Mouse (Mus musculus) left cerebral cortex, postnatal 4 days (tissue): ENCODE measurements around the gene Gsg1. TPM values are rescaled to one million over a fixed set of nuclear protein-coding genes. Genes with fewer than 3 reads are reported as not detected.

Source experiments
- DNase-seq: peaks from one replicate; pipeline ENCODE4 v3.0.0-alpha.2; 2022
- intact Hi-C: fragments of 180-260 bp; cut with DNase I; formaldehyde crosslinking; loops from one replicate; pipeline ENCODE4 v1.15.1; 2025
- total RNA-seq, 2 experiments: library from RNA; stranded (reverse); gene quantifications; 2 replicates each; pipeline ENCODE4 v1.2.3; 2021

Gene Gsg1
- not detected for total RNA-seq

DNA sequence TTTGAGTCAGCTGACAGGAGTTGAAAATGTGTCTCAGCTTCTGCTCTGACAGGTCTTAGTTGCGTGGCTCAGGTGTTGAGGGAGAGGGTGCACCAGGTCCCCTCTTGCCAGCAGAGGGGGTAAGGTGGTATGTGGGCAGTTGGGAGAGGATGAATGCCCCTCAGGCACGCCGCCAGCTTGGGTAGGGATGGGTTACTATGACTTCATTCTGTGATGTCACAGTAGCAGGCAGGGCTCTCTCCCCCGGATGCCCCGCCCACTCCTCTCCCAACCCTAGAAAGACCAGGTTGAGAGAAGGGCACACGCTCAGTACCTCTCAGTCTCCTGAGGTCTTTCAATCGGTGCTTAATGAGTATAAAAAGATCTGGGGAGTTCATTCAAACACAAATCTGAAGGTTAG, at the start of gene Gsg1:
Gene Gsg1, minus strand, starts transcription at position 199 of the 400 bp plus-strand sequence.
- DNase-seq = no peak
- intact Hi-C loops = no loop called here

DNA sequence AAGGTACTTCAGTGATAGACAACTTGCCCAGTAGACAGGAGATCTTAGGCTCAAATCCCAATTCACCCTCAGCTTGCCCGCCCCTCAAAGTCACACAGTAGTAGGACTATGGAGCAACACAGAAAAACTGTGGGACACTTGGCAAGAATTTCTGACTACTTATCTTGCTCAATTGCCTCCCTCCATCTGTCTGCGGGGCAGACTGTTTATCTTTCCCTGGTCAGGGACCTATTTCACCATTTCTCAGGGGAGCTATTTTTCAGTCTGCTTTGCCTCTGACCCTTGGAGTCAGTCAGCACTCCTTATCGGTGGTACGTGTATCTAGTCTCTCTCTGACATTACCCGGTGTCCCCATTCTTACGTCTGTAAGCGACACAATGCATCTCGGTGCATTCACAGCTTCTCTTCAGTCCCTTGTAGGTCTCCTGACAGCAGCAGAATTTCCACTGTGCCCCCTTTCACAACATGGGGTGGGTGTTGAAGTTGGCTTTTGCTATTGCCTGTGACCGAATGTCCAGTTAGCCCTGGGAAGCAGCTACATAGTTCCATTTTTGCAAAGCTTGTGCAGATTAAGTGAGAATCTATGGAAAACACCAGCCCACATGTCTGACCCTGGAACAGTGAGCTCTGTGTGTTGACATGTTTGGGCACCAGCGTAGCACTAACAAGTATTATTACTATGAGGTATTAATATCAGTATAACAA, 48.4 kb upstream of the Gsg1 start:
- no peak for DNase-seq
- intact Hi-C loops = no loop called here

DNA sequence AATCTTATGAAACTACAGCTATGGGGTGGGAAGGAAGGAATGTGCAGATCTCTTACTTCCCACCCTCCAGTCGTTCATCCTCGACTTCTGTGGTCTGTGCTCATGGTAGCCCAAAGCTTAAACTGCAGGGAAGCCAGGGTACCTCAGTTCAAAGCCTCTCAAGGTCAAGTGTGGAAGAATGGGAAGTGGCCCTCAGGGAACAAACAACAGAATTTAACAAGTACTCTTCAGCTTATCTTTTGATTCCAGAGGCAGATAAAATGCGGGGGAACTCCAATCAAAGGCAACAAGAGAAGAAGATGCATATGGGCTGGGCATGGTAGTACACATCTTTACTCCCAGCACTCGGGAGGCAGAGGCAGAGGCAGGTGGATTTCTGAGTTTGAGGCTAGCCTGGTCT, 46.3 kb upstream of the Gsg1 start:
- intact Hi-C loops = no loop called here
- DNase-seq = no peak

DNA sequence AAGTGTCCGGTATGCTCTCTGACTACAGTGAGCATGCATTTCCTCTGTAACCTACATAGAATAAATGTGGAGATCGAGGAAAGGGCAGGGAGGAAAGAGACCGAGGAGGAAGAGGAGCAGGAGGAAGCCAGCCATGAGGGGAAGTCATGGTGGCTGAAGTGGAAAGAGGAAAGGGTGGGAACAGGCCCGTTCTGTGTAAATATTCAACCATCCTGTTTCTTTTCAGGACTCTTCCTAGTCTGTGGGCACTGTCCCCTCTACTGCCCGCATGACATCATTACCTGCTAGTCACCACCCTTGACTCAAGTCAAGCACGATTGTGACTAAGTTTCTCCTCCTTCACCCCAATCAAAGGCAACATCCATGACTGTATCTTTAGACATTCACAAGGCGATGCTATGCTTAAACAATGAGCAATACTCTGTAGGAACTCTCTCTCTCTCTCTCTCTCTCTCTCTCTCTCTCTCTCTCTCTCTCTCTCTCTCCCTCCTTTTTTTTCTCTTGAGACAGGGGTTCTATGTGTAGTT, 44.9 kb upstream of the Gsg1 start:
- intact Hi-C loops = no loop called here
- DNase-seq = no peak

DNA sequence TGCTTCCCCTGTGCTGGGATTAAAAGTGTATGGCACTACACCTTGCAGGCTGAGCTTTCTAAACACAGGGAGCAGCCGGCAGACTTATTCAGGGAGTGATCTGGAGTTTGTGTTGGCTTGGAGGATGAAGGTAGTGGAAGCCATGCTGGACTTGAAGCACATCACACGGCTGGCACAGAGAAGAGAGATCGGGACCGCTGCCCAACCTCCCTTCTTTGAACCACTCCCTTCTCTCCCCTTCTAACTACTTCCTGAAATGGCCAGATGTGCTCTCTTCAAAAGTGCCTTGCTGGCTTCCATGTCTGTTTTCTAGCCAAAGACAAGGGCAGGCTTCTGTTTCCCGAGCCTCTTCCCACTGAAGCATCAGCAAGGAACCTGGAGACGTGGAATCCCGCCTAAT, 43.4 kb upstream of the Gsg1 start:
- DNase-seq = no peak
- intact Hi-C loops = no loop called here

DNA sequence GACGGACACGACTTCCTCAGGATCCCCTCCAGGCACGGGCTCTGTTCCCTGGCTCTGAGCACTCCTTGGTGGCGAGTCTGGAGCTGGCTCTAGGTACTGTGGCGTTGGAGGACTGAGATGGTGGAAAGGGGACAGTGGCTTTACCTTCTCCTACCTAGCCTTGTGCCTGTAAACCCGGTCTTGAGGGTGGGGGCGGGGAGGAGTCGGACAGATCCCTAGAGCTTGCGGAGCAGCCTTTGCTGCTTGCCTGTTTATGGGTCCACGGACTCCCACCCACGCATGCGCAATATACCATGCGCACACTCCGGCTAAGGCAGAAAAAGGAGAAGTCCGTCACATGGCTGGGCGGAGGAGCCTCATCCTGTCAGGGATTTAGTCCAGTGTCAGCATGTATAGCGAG, 42.1 kb upstream of the Gsg1 start:
- no peak for DNase-seq
- intact Hi-C loops = no loop called here

DNA sequence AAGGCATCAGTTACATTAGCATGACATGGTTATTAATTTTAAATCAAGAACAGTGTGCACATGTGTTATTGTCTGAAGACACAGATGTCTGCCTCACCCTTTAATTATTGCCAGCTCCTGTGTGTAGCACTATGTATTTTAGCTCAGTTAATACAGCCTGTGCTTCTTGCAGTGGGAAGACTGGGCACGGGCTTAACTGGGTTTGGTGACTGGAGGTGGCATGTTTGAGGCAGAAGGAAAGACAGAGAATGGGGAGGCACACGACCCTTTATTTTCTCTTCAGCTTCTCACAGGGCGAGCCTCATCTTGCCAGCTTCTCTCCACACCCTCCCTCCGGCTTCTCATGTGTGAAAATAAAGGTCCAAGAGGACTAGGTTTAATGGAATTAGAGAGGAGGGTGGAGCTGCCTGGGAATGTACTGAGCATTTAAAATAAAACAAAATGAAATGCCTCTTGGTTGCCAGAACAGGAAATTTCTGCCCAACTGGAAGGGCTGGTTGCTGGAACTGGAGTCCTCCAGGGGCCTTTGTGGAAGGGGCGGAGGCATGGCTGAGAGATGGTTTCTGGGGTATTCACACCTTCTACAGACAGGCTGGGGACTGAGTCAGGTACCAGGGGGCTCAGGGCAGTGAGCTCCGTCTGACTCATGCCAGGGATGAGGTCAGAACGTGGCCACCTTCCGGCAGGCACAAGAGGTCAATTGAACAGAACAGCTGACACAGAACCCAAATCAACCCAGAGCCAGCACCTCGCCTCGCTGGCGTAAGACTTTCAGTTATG, 41.1 kb upstream of the Gsg1 start:
- DNase-seq = no peak
- intact Hi-C loops = no loop called here

DNA sequence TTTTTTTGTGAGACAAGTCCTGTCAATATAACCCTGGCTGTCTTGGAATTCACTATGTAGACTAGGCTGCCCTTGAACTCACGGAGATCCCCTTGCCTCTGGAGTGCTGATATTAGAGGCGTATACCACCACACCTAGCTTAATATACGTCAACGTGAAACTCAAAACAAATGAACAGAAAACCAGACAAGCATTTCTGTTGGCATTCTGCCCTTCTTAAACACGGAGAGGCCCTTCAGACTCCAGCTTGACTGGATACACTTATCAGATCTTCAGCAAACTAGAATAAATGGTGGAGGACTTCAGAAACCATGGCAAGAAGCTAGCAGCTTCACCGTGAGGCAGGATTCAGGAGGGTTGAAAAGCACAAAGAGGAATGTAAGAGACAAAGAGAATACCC, 40.0 kb upstream of the Gsg1 start:
- DNase-seq = no peak
- intact Hi-C loops = no loop called here

DNA sequence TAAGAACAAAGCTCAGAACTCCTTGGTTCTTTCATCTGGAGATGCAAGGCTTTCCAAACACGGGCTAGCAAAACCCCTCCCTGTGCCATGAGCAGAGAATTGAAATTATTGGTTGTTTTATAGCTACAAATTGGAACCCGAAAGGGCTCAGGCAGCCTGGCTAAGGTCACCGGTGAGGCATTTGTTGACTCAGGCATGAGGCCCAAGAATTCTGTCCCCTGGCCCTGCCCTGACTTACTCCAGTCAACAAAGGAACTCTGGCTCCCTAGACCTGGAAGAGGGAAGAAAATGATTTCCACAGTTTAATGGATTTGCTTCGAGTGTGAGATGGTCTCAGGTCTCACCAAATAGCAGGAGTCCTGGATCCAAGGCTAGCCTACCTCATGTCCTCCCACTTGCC, 38.2 kb upstream of the Gsg1 start:
- intact Hi-C loops = no loop called here
- no peak for DNase-seq

DNA sequence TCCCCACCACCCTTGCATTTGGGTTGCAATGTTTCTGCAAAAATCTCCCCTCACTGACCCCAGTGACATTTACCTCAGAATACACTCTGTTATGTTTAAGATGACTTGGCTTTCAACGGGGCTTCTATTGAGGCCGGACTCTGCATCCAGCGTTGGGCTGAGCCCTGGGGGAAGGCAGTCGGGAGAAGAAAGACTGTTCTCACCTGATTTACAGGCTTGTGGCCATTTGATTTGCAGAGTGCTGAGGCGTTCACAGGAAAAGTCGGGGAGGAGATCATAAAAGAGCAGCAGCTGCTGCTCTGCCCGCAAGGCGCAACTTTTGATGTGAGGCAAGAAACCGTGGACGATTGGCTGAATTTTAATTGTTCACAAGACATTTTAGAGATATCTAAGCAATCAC, 25.7 kb upstream of the Gsg1 start:
- intact Hi-C loops = no loop called here
- no peak for DNase-seq

DNA sequence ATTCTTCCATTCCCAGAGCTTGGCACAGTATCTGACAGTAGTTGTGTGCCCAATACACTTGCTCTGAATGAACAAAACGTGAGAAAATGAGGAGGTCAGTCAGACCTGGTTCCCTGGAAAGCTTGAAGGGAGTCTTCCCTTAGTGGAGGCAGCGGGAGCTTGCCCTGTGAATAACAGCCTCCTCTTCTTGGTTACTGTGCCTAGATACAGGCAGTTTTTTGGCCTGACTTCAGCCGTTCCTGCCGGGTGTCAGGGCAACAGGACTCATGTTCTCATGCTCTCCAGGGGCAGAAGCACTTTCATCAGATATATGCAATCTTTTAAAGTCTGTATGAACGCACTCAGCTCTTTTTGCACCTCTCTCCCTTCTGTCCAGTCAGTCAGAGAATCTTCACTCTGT, 25.1 kb upstream of the Gsg1 start:
- intact Hi-C loops = no loop called here
- peak; percentile 44 for DNase-seq

DNA sequence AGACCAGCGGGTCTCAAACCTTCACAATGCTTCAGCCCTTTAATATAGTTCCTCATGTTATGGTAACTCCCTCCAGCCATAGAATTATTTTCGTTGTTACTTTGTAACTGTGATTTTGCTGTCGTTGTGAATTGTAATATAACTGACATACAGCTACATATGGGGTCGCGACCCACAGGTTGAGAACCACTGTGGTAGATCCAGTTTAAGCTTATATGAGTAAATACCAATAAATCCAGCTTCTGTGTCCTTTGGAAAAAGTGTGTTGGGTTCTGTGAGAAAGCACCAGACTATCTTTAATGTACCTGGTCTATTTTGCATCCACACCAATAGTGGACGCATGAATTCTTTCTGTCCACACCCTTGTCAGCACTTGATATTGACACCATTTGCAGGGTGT, 24.2 kb upstream of the Gsg1 start:
- intact Hi-C loops = no loop called here
- DNase-seq = no peak

DNA sequence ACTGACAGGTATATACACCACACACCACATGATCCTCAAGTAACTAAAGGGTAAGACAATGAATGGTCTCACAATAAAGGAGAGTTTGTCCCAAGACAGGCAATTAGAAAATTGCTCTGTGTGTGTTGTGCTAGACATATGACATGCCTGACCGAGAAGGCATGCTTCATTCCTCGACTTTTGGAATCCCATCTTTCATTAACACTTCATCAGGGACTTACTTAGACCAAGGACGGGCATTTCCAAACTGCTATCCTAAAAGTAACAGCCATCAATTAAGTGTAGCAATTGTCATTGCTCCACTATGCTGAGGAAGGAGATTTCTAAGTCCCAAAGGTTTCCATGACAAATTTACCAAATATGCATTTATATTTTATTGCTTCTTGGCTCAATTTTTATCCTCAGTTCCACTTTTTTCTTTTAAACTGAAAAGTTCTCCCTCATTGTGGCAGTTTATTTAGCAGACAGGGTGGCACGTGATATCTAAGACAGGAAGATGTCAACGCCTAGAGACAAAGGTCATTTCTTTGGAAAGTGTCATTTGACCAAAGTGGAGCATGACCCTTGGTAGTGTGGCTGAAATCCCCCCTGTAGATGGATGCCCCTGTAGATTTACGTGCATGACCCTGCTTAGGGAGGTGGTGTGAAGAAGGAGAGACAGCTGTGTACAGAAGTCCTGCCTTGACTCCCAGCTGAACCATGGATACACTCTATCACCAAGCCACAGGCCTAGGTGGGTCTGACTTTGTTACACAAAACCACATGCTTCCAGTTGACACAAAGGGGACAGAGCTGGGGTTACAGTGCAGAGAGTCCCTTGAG, 22.5 kb upstream of the Gsg1 start:
- no peak for DNase-seq
- intact Hi-C loops = no loop called here

DNA sequence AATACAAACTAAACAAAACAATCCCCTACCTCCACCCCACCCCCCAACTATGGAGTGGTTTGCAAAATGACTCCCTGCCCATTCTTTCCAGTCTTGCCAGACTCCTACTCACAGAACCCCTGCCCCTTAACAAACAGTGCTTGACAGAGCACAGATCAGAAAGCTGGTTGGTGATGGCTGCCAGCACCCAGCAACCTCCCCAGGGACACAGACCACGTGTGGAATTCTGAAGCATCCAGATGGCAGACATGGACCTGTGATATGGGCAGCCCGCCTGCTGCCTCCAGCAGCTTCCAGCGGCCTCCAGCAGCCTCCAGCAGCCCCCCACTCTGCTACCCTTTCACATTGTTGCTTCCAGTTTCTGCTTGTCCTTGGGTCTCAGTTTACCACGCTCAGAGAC, 21.1 kb upstream of the Gsg1 start:
- DNase-seq = peak; percentile 68
- intact Hi-C loops = no loop called here

DNA sequence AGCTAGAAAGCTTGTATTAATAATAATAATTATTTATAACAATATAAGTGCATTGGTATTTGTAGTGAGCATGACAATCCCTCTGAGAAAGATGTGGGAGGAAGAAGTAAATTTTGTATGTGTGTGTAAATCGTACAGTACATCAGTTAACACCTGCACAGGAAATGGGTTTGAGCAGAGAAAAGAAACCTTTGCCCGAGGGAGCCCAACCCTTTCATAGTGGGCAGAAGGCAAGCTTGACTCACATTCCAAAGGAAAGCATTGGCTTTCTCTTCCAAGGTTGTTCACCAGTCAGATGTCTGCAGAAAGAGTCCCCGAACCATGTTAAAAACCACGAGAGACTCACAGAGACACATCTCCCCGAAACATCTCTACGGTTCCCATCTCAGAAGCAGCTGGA, 18.9 kb upstream of the Gsg1 start:
- DNase-seq = no peak
- intact Hi-C loops = no loop called here

DNA sequence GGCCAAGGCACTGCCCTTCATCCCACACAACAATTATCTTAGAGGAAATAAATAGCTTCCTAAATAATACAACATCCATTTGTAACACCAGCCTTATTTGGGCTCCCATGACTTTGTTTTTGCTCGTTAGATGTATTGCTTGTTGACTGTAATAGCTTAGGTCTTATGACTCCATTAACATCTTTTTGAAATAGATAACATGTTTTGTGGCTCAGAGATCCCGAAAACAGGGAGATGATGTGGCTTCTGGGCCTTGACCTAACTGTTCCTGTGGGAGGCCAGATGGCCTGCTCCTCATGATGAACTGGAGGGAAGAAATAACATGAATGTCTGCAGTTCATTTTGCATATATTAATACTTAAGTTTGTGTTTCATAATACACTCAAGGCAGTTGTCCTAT, 17.6 kb upstream of the Gsg1 start:
- DNase-seq = no peak
- intact Hi-C loops = no loop called here

DNA sequence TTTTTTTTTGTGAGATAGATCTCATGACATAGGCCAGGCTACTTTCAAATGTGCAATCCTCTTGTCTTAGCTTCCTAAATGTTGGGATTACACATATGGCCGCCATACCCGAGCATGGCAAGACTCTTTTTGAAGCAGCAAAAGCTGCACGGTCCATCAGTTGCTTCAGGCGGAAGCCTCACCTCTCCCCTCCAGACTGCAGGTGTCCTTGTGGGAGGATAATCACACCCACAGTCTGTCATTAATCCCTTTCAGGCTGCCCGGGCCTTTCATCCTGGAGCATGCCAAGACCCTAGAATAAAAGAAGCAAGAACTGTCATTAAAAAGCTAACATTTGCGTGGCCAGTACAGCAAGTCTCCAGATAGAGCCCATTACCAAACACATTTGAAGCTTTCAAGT, 15.5 kb upstream of the Gsg1 start:
- intact Hi-C loops = no loop called here

DNA sequence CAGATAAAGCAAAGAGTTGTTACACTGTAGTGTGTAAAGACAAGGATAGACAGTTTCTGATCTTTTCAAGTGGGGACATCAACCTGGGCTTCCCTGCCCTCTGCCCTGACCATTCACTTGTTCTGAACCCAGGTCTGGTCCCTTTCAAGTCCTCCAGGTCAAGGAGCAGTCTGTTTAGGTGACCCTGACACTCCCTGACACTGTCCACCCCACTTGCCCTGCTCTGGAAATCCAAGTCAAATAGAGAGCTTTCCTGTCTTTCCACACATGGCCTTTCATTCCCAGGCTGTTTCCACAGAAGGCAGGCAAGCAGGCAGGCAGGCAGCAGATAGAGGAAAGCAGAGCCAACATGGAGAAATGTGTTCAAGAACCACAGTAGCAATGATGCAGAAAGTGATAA, 14.2 kb upstream of the Gsg1 start:
- intact Hi-C loops = no loop called here
- DNase-seq = no peak

More for the DNA sequence above, 15.5 kb upstream of the Gsg1 start:
- DNase-seq = no peak

DNA sequence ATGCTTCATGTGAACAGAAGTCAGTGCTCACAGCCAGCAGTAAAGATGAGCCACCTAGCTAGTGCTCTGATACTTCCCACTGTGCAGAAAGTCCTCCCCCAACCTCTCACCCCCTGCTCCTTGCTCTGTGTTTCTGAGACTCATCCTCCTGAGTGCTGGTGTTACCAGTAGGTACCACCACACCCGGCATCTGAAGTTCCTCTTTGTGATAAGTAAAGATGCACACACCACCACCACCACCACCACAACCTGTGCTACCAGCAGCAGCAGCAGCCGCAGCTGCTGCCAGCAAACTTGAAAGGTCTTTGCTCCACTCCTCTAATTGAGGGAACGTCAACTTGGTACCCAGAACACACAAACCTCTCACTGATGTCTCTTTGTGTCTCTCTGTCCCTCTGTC, 13.1 kb upstream of the Gsg1 start:
- intact Hi-C loops = no loop called here
- no peak for DNase-seq

DNA sequence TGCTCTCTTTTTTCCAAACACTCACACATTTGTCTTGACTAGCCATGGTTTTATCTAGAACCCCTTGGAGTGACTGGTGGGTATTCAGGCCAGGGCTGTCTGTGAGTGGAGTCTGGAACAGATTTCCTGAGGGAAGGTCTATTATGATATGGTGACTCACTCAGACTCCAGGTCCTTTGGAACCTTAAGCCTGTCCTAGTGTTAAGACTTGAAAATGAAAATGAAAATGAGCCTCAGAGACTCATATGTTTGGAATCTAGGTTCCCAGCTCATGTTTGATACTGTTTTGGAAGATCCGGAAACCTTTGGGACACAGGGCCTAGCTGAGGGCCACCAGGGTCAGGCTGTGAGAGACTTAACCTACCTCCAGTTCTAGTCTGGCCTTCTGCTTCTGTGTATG, 11.9 kb upstream of the Gsg1 start:
- intact Hi-C loops = no loop called here
- no peak for DNase-seq

DNA sequence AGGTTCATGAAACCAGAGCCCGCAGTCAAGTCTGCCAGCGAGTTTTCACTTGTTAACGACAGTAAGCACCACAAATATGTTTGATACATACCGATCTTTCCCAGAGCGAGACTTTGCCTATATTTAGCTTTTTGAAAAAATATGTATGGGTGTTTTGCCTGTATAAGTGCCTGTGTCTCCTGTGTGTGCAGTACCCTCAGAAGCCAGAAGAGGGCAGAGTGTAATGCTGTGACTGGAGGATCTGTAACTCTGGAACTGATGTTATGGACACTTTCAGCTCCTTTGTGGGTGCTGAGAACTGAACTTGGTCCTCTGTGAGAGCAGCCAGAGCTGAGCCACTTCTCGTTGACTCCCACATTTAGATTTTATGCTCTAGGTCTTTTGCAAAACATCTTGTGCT, 10.0 kb upstream of the Gsg1 start:
- intact Hi-C loops = no loop called here
- no peak for DNase-seq

DNA sequence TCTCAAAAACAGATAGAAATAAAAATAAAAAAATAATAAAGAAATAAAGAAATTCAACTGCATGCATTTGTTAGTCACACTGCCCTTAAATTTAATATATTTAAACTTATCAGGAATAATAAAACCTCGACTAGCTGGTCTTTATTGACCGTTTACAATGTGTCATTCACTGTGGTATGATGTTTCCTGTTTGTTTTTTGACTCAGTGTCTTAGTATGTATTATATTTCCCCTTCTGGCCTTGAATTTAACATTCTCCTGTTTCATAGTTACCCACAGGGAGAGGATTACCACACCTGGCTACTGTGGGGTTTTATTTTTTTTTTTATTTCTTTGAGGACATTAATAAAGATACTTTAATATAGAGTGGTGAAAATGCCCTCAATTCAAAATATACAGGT, 8.4 kb upstream of the Gsg1 start:
- DNase-seq = no peak
- intact Hi-C loops = no loop called here
